Mouse (Mus musculus): Measurements from ENCODE around the gene Slc11a1. TPM values are rescaled to one million over a fixed set of nuclear protein-coding genes. Genes with fewer than 3 reads are reported as not detected.

Gene Slc11a1
- polyA plus RNA-seq, 1 experiment from 2014 or later = 6.1 TPM

- Histone ChIP-seq H3K27ac (ENCODE audit: low read length) (peak overlapping the region; percentile 89), H3K36me3 (ENCODE audit: control insufficient read depth, insufficient read depth, low read length) (peaks cover 21% of the 10 kb centered on the region), H3K27me3 (ENCODE audit: control insufficient read depth, insufficient read depth, low read length) (no peaks in the 10 kb centered on the region), H3K4me3 (ENCODE audit: low read depth, low read length) (peak overlapping the region; percentile 35), H3K9ac (replicated peaks; ENCODE audit: low read depth, low read length) (0 out of 2 replicates have a peak overlapping the region, but pooled peaks have one; percentile 45), H3K4me1 (ENCODE audit: control insufficient read depth, insufficient read depth, low read length) (peaks cover 7% of the 10 kb centered on the region; the same call in 1 of the 2 replicates), H3K4me2 (replicated peaks; ENCODE audit: low read depth, low read length) (peak overlapping the region; percentile 75), H3K9me3 (ENCODE audit: control insufficient read depth, low read depth, low read length) (no peaks in the 10 kb centered on the region)
- 4% methylated on average over 11 of the region's 11 CpGs for WGBS
- no peak for ATAC-seq (ENCODE audit: insufficient number of reproducible peaks, insufficient read depth, low FRiP score, low read depth)
Observed at GRCm38 (mm10) chr1:74397919-74398451, 23.0 kb downstream of the Slc11a1 start.

- Histone ChIP-seq H3K9me3 (ENCODE audit: control insufficient read depth, low read depth, low read length) (no peaks in the 10 kb centered on the region), H3K36me3 (ENCODE audit: control insufficient read depth, insufficient read depth, low read length) (no peaks in the 10 kb centered on the region), H3K27ac (ENCODE audit: low read length) (no peak overlapping the region), H3K4me2 (replicated peaks; ENCODE audit: low read depth, low read length) (no peak overlapping the region), H3K27me3 (ENCODE audit: control insufficient read depth, insufficient read depth, low read length) (no peaks in the 10 kb centered on the region), H3K4me1 (ENCODE audit: control insufficient read depth, insufficient read depth, low read length) (no peaks in the 10 kb centered on the region), H3K4me3 (ENCODE audit: low read depth, low read length) (no peak overlapping the region), H3K9ac (replicated peaks; ENCODE audit: low read depth, low read length) (no peak overlapping the region)
- ATAC-seq (ENCODE audit: insufficient number of reproducible peaks, insufficient read depth, low FRiP score, low read depth) = no peak
- 78% methylated on average over 3 of the region's 3 CpGs for WGBS
Observed at GRCm38 (mm10) chr1:74400531-74400930, 25.5 kb downstream of the Slc11a1 start.

GRCm38 (mm10) chr1:74401015-74401702, 26.2 kb downstream of the Slc11a1 start:
- H3K36me3 ChIP-seq (ENCODE audit: control insufficient read depth, insufficient read depth, low read length) = no peaks in the 10 kb centered on the region
- no peak overlapping the region for H3K4me2 ChIP-seq (replicated peaks; ENCODE audit: low read depth, low read length)
- H3K27ac ChIP-seq (ENCODE audit: low read length) = no peak overlapping the region
- WGBS = 53% methylated on average over 16 of the region's 16 CpGs
- no peaks in the 10 kb centered on the region for H3K27me3 ChIP-seq (ENCODE audit: control insufficient read depth, insufficient read depth, low read length)
- no peak overlapping the region for H3K9ac ChIP-seq (replicated peaks; ENCODE audit: low read depth, low read length)
- no peak for ATAC-seq (ENCODE audit: insufficient number of reproducible peaks, insufficient read depth, low FRiP score, low read depth)
- no peaks in the 10 kb centered on the region for H3K9me3 ChIP-seq (ENCODE audit: control insufficient read depth, low read depth, low read length)
- no peaks in the 10 kb centered on the region for H3K4me1 ChIP-seq (ENCODE audit: control insufficient read depth, insufficient read depth, low read length)
- no peak overlapping the region for H3K4me3 ChIP-seq (ENCODE audit: low read depth, low read length)

- H3K4me3 ChIP-seq (ENCODE audit: low read depth, low read length) = no peak overlapping the region
- H3K27me3 ChIP-seq (ENCODE audit: control insufficient read depth, insufficient read depth, low read length) = no peaks in the 10 kb centered on the region
- H3K36me3 ChIP-seq (ENCODE audit: control insufficient read depth, insufficient read depth, low read length) = no peaks in the 10 kb centered on the region
- H3K9ac ChIP-seq (replicated peaks; ENCODE audit: low read depth, low read length) = no peak overlapping the region
- H3K4me2 ChIP-seq (replicated peaks; ENCODE audit: low read depth, low read length) = no peak overlapping the region
- ATAC-seq (ENCODE audit: insufficient number of reproducible peaks, insufficient read depth, low FRiP score, low read depth) = no peak
- H3K4me1 ChIP-seq (ENCODE audit: control insufficient read depth, insufficient read depth, low read length) = no peaks in the 10 kb centered on the region
- no peak overlapping the region for H3K27ac ChIP-seq (ENCODE audit: low read length)
- 80% methylated on average over 4 of the region's 4 CpGs for WGBS
- H3K9me3 ChIP-seq (ENCODE audit: control insufficient read depth, low read depth, low read length) = no peaks in the 10 kb centered on the region
Observed at GRCm38 (mm10) chr1:74404206-74404605, 29.2 kb downstream of the Slc11a1 start.

GRCm38 (mm10) chr1:74408589-74409504, 33.9 kb downstream of the Slc11a1 start, which contains the start of gene Vil1:
Gene Vil1, plus strand, starts transcription at chr1:74409376.
- Histone ChIP-seq H3K9me3 (ENCODE audit: control insufficient read depth, low read depth, low read length) (no peaks in the 10 kb centered on the region), H3K36me3 (ENCODE audit: control insufficient read depth, insufficient read depth, low read length) (no peaks in the 10 kb centered on the region), H3K9ac (replicated peaks; ENCODE audit: low read depth, low read length) (no peak within 1 kb of the TSS), H3K4me3 (ENCODE audit: low read depth, low read length) (no peak within 1 kb of the TSS), H3K27me3 (ENCODE audit: control insufficient read depth, insufficient read depth, low read length) (no peaks in the 10 kb centered on the region), H3K4me2 (replicated peaks; ENCODE audit: low read depth, low read length) (no peak within 1 kb of the TSS), H3K4me1 (ENCODE audit: control insufficient read depth, insufficient read depth, low read length) (no peaks in the 10 kb centered on the region), H3K27ac (ENCODE audit: low read length) (peak within 1 kb of the TSS; percentile 33; the same call in 1 of the 2 replicates)
- WGBS = 48% methylated on average over 15 of the region's 15 CpGs
- peak; percentile 66 for ATAC-seq (ENCODE audit: insufficient number of reproducible peaks, insufficient read depth, low FRiP score, low read depth)

GRCm38 (mm10) chr1:74411753-74412325, 36.8 kb downstream of the Slc11a1 start:
- ATAC-seq (ENCODE audit: insufficient number of reproducible peaks, insufficient read depth, low FRiP score, low read depth) = no peak
- no peak overlapping the region for H3K4me2 ChIP-seq (replicated peaks; ENCODE audit: low read depth, low read length)
- 34% methylated on average over 2 of the region's 2 CpGs for WGBS

GRCm38 (mm10) chr1:74412711-74413110, 37.7 kb downstream of the Slc11a1 start:
- H3K36me3 ChIP-seq (ENCODE audit: control insufficient read depth, insufficient read depth, low read length) = no peaks in the 10 kb centered on the region
- ATAC-seq (ENCODE audit: insufficient number of reproducible peaks, insufficient read depth, low FRiP score, low read depth) = no peak
- H3K27ac ChIP-seq (ENCODE audit: low read length) = no peak overlapping the region
- no peaks in the 10 kb centered on the region for H3K27me3 ChIP-seq (ENCODE audit: control insufficient read depth, insufficient read depth, low read length)
- H3K9ac ChIP-seq (replicated peaks; ENCODE audit: low read depth, low read length) = no peak overlapping the region
- no peaks in the 10 kb centered on the region for H3K4me1 ChIP-seq (ENCODE audit: control insufficient read depth, insufficient read depth, low read length)
- no peaks in the 10 kb centered on the region for H3K9me3 ChIP-seq (ENCODE audit: control insufficient read depth, low read depth, low read length)
- no peak overlapping the region for H3K4me3 ChIP-seq (ENCODE audit: low read depth, low read length)
- 81% methylated on average over 8 of the region's 8 CpGs for WGBS
- no peak overlapping the region for H3K4me2 ChIP-seq (replicated peaks; ENCODE audit: low read depth, low read length)

More at GRCm38 (mm10) chr1:74411753-74412325, 36.8 kb downstream of the Slc11a1 start:
- H3K4me3 ChIP-seq (ENCODE audit: low read depth, low read length) = no peak overlapping the region
- no peak overlapping the region for H3K9ac ChIP-seq (replicated peaks; ENCODE audit: low read depth, low read length)
- H3K27me3 ChIP-seq (ENCODE audit: control insufficient read depth, insufficient read depth, low read length) = no peaks in the 10 kb centered on the region
- H3K9me3 ChIP-seq (ENCODE audit: control insufficient read depth, low read depth, low read length) = no peaks in the 10 kb centered on the region
- no peaks in the 10 kb centered on the region for H3K36me3 ChIP-seq (ENCODE audit: control insufficient read depth, insufficient read depth, low read length)
- no peak overlapping the region for H3K27ac ChIP-seq (ENCODE audit: low read length)
- H3K4me1 ChIP-seq (ENCODE audit: control insufficient read depth, insufficient read depth, low read length) = no peaks in the 10 kb centered on the region

GRCm38 (mm10) chr1:74415143-74415542, 40.1 kb downstream of the Slc11a1 start:
- H3K4me3 ChIP-seq (ENCODE audit: low read depth, low read length) = no peak overlapping the region
- no peak overlapping the region for H3K27ac ChIP-seq (ENCODE audit: low read length)
- no peaks in the 10 kb centered on the region for H3K9me3 ChIP-seq (ENCODE audit: control insufficient read depth, low read depth, low read length)
- ATAC-seq (ENCODE audit: insufficient number of reproducible peaks, insufficient read depth, low FRiP score, low read depth) = no peak
- no peak overlapping the region for H3K9ac ChIP-seq (replicated peaks; ENCODE audit: low read depth, low read length)
- 38% methylated on average over 4 of the region's 4 CpGs for WGBS
- H3K27me3 ChIP-seq (ENCODE audit: control insufficient read depth, insufficient read depth, low read length) = no peaks in the 10 kb centered on the region
- H3K4me2 ChIP-seq (replicated peaks; ENCODE audit: low read depth, low read length) = no peak overlapping the region
- H3K4me1 ChIP-seq (ENCODE audit: control insufficient read depth, insufficient read depth, low read length) = no peaks in the 10 kb centered on the region
- H3K36me3 ChIP-seq (ENCODE audit: control insufficient read depth, insufficient read depth, low read length) = no peaks in the 10 kb centered on the region
